Mouse (Mus musculus) heart, postnatal 0 days (tissue): Measurements from ENCODE around the gene Src. TPM values are rescaled to one million over a fixed set of nuclear protein-coding genes. Genes with fewer than 3 reads are reported as not detected.

Experiments
- ATAC-seq: fragments of 200-750 bp; cut with Nextera tagmentation; 2 replicates; pipeline ENCODE4 v1.8.0; 2017; ENCODE audit warnings: low read depth, moderate number of reproducible peaks, moderate library complexity; ENCODE audit not compliant: insufficient read depth
- DNase-seq: peaks from one replicate; pipeline ENCODE4 v3.0.0-alpha.2; 2016; ENCODE audit warnings: low spot score
- H3K27ac ChIP-seq: fragments of 300-500 bp; sonication (generic); 2 replicates; pipeline ENCODE4 v1.5.1; 2014; ENCODE audit warnings: low read depth, mild to moderate bottlenecking
- H3K27me3 ChIP-seq: fragments of 300-500 bp; sonication (generic); 2 replicates; pipeline ENCODE4 v1.6.1; 2014; ENCODE audit warnings: low read length, mixed read lengths; ENCODE audit not compliant: control insufficient read depth, insufficient read depth
- H3K36me3 ChIP-seq: fragments of 300-500 bp; sonication (generic); replicated peaks from 2 replicates; pipeline ENCODE4 v1.6.1; 2014; ENCODE audit warnings: low read length, mixed read lengths; ENCODE audit not compliant: control insufficient read depth, insufficient read depth
- H3K4me1 ChIP-seq: fragments of 300-500 bp; sonication (generic); 2 replicates; pipeline ENCODE4 v1.6.1; 2014; ENCODE audit warnings: antibody characterized with exemption; ENCODE audit not compliant: control insufficient read depth, insufficient read depth
- H3K4me2 ChIP-seq: fragments of 300-500 bp; sonication (generic); 2 replicates; pipeline ENCODE4 v1.6.1; 2014; ENCODE audit warnings: low read depth, mild to moderate bottlenecking, low read length, moderate library complexity
- H3K4me3 ChIP-seq: fragments of 300-500 bp; sonication (generic); 2 replicates; pipeline ENCODE4 v1.5.1; 2014; ENCODE audit warnings: low read depth, low read length
- H3K9ac ChIP-seq: fragments of 300-500 bp; sonication (generic); replicated peaks from 2 replicates; pipeline ENCODE4 v1.6.1; 2014; ENCODE audit warnings: low read depth, low read length, mixed read lengths
- H3K9me3 ChIP-seq: fragments of 300-500 bp; sonication (generic); replicated peaks from 2 replicates; pipeline ENCODE4 v1.6.1; 2016; ENCODE audit warnings: low read length; ENCODE audit not compliant: control insufficient read depth
- CTCF ChIP-seq: IDR thresholded peaks from 2 replicates; pipeline ENCODE4 v1.5.1; 2016; ENCODE audit warnings: antibody characterized with exemption, control low read depth, low read depth
- EP300 ChIP-seq: IDR thresholded peaks from 2 replicates; pipeline ENCODE4 v1.6.1; 2016; ENCODE audit warnings: antibody characterized with exemption, low read depth
- WGBS: fragments of 180-500 bp; shearing (Covaris S2); extraction: QIAGEN DNeasy Blood & Tissue Kit; methylation state at CpG from one replicate; pipeline ENCODE4 v1.1.7; 2014; 5-methylcytosine and 5-hydroxymethylcytosine counted together
- polyA plus RNA-seq: library from polyadenylated mRNA; unstranded; fragments of >200 nt; fragmentation: Nextera tagmentation; extraction: Ambion mirVana; gene quantifications from 2 replicates; pipeline ENCODE4 v1.2.1, GENCODE M21; 2015
- total RNA-seq: library from RNA; depleted of rRNA; stranded (reverse); fragments of >200 nt; gene quantifications from 2 replicates; pipeline ENCODE4 v1.2.3, GENCODE M21; 2014; ENCODE audit warnings: low replicate concordance

Src gene
- total and polyA plus RNA-seq, 2 experiments from 2014 or later: 2.9 to 14.2 TPM

GRCm38 (mm10) chr2:157441363-157441762 is 23.1 kb downstream of the Src start:
- no peaks in the 10 kb centered on the region for H3K27me3 ChIP-seq
- no peak overlapping the region for H3K4me2 ChIP-seq
- H3K9ac ChIP-seq: no peak overlapping the region
- no peak overlapping the region for H3K27ac ChIP-seq
- H3K9me3 ChIP-seq: no peaks in the 10 kb centered on the region
- H3K36me3 ChIP-seq: 0 out of 2 replicates have a peak, but pooled peaks cover 9% of the 10 kb centered on the region
- 88% methylated on average over 1 of the region's 1 CpGs for WGBS
- TF ChIP-seq CTCF (no peak), EP300 (no peak)
- no peak overlapping the region for H3K4me3 ChIP-seq
- ATAC-seq (no peak), DNase-seq (no peak)
- no peaks in the 10 kb centered on the region for H3K4me1 ChIP-seq

DNA sequence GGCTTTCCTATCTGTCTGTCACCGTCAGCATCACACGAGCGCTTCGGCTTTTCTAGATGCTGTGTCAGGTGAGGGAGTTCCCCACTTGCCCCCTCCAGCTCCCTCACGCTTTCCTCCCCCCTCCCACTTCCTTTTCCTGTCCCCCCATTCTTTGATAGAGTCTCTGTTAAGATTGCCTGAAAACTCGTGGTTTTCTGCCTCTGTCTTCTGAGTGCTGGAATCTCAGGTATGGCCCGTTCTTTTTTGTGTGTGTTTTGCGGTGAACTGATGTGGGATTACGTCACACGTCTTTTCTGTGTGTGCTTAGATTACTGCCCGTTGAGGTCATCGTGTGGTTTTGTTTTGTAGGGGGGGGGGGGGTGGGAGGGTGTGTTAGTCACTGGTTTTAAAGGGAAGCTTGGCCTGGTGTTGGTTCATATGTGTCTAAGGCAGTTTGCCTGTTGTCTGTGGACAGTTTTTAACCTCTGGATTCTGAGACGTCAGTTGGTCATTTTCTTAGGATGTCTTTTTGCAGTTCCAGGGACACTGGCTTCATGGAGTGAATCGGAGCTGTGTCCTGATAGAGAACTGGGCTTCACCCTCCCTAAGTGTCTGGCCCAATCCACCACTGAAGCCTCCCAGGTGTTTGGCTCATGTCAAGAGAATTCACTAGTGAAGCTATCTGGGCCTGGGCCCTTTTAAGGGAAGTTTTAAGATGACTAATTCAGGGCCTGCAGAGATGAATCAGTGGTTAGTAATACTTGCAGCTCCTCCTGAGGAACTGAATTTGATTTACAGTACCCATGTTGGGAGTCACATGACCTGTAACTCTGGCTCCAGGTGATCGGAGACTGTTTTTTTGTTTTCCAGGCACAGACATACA is 29.3 kb downstream of the Src start:
- WGBS: 38% methylated on average over 15 of the region's 15 CpGs
- H3K27ac ChIP-seq: no peak overlapping the region

GRCm38 (mm10) chr2:157448356-157448755 is 30.1 kb downstream of the Src start:
- Histone ChIP-seq H3K4me1 (no peaks in the 10 kb centered on the region), H3K9ac (no peak overlapping the region), H3K9me3 (no peaks in the 10 kb centered on the region), H3K27me3 (no peaks in the 10 kb centered on the region), H3K36me3 (no peaks in the 10 kb centered on the region), H3K4me3 (no peak overlapping the region), H3K27ac (no peak overlapping the region), H3K4me2 (no peak overlapping the region)
- ATAC-seq (no peak), DNase-seq (no peak)
- TF ChIP-seq EP300 (no peak), CTCF (no peak)
- WGBS: 89% methylated on average over 7 of the region's 7 CpGs

More for the DNA sequence above, 29.3 kb downstream of the Src start:
- H3K27me3 ChIP-seq: no peaks in the 10 kb centered on the region
- no peak overlapping the region for H3K4me3 ChIP-seq
- no peak overlapping the region for H3K4me2 ChIP-seq
- no peaks in the 10 kb centered on the region for H3K4me1 ChIP-seq
- no peaks in the 10 kb centered on the region for H3K36me3 ChIP-seq
- no peak for ATAC-seq
- DNase-seq: no peak
- no peak overlapping the region for H3K9ac ChIP-seq
- TF ChIP-seq EP300 (no peak), CTCF (no peak)
- no peaks in the 10 kb centered on the region for H3K9me3 ChIP-seq

GRCm38 (mm10) chr2:157450905-157451304 is 32.7 kb downstream of the Src start:
- 75% methylated on average over 3 of the region's 3 CpGs for WGBS
- Histone ChIP-seq H3K9me3 (no peaks in the 10 kb centered on the region), H3K4me2 (no peak overlapping the region), H3K36me3 (no peaks in the 10 kb centered on the region), H3K27me3 (no peaks in the 10 kb centered on the region), H3K4me1 (no peaks in the 10 kb centered on the region), H3K9ac (no peak overlapping the region), H3K4me3 (no peak overlapping the region), H3K27ac (no peak overlapping the region)
- ATAC-seq (no peak), DNase-seq (no peak)
- TF ChIP-seq CTCF: no peak
- TF ChIP-seq EP300: no peak

DNA sequence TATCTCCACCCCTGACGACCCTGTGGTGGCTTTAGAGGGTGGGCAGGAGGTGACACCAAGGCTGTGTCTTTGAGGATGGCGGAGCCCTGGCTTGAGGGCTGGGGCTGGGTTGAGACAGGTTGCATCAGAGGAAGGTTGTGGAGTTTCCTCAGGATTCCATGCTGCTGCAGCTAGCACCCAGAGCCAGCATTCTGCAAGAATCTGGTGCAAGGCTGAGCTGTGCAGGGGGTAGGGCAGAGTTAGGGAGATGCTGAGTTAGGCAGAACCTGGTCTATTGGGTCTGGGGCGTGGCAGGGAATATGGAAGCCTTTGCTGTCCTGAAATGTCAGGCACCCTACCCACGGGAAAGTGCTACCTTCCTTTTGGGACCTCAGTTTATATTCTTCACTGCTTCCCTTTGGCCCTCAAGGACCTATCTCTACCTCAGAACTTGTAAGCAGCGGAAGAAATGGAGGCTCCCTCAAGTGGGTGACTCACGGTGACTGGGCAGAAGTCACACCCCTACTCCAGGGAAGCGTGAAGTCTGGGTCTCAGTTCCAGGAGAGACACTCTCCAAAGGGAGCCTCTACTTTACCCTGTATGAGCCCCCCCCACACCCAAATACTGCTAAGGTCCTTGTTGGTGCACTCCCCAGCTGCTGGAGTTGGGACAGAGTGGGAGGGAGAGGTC is 33.3 kb downstream of the Src start:
- TF ChIP-seq EP300 (no peak), CTCF (no peak)
- Histone ChIP-seq H3K27ac (no peak overlapping the region), H3K4me3 (no peak overlapping the region), H3K9ac (no peak overlapping the region), H3K9me3 (no peaks in the 10 kb centered on the region), H3K4me1 (no peaks in the 10 kb centered on the region), H3K4me2 (no peak overlapping the region), H3K27me3 (no peaks in the 10 kb centered on the region), H3K36me3 (no peaks in the 10 kb centered on the region)
- 73% methylated on average over 7 of the region's 7 CpGs for WGBS
- no peak for ATAC-seq
- no peak for DNase-seq
